ENCODE assay signal across 8 mouse cellular contexts in the genomic region with DNA sequence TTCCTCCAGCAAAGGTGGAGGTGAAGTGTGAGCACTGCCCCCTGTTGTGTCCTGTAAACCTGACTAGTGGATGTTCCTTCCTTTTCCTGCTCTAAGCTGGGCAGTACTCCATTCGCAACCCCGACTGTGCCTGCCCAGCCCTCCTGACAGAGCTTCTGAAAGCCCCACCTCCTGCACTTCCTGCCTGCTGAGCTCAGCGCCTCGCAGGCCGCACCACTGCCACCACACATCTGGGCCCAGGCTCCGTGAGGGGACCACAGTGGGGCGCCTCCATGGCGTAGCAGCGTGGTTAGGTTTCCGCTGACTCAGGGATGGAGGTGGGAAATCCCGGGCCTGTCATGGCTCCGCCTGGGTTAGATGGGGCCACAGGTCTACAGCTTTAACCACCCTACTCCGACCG. TPM values are rescaled to one million over a fixed set of nuclear protein-coding genes. Genes with fewer than 3 reads are reported as not detected.
DNase-seq lines count a peak whose midpoint lies in the region; ATAC-seq and TF ChIP-seq lines count a peak whose summit lies in the region.

No protein-coding gene starts in this region.

- H3K4me1 ChIP-seq in hindbrain, embryonic 12.5 days, result peaks cover 48% of the 10 kb centered on the region
- peaks cover 30% of the 10 kb centered on the region for H3K4me1 ChIP-seq in hindbrain, embryonic 16.5 days (ENCODE audit: control insufficient read depth, insufficient read depth, low read depth, low read length)
- peaks cover 74% of the 10 kb centered on the region for H3K4me1 ChIP-seq in embryonic facial prominence, embryonic 14.5 days (ENCODE audit: control insufficient read depth, insufficient read depth, low read length)
- peaks cover 49% of the 10 kb centered on the region for H3K4me1 ChIP-seq in hindbrain, embryonic 15.5 days (replicated peaks)
- peaks cover 29% of the 10 kb centered on the region for H3K4me1 ChIP-seq in lung, embryonic 14.5 days (ENCODE audit: insufficient read depth)

- 0 out of 2 replicates have a peak, but pooled peaks have one; percentile 23 for TF ChIP-seq CTCF in lung, embryonic 14.5 days (IDR thresholded peaks at IDR 0.05; ENCODE audit: low read depth)
- TF ChIP-seq CTCF in layer of hippocampus, adult 2 months (conservative IDR thresholded peaks at IDR 0.05), result no peak

- no peak overlapping the region for H3K4me3 ChIP-seq in hindbrain, embryonic 12.5 days
- no peak overlapping the region for H3K4me3 ChIP-seq in hindbrain, embryonic 16.5 days (ENCODE audit: low read length)
- no peak overlapping the region for H3K4me3 ChIP-seq in embryonic facial prominence, embryonic 14.5 days (ENCODE audit: low read depth, low read length)
- H3K4me3 ChIP-seq in hindbrain, embryonic 15.5 days, result no peak overlapping the region
- no peak overlapping the region for H3K4me3 ChIP-seq in lung, embryonic 14.5 days (ENCODE audit: low read depth, low read length)
- no peak overlapping the region for H3K4me3 ChIP-seq in layer of hippocampus, adult 2 months

- H3K4me2 ChIP-seq in hindbrain, embryonic 12.5 days (replicated peaks), result peak overlapping the region; percentile 9; the same call in 1 of the 2 replicates
- no peak overlapping the region for H3K4me2 ChIP-seq in hindbrain, embryonic 16.5 days (ENCODE audit: low read length)
- H3K4me2 ChIP-seq in embryonic facial prominence, embryonic 14.5 days (ENCODE audit: low read depth, low read length), result peak overlapping the region; percentile 26
- no peak overlapping the region for H3K4me2 ChIP-seq in hindbrain, embryonic 15.5 days
- peak overlapping the region; percentile 37 for H3K4me2 ChIP-seq in lung, embryonic 14.5 days

- no peaks in the 10 kb centered on the region for H3K36me3 ChIP-seq in hindbrain, embryonic 12.5 days
- no peaks in the 10 kb centered on the region for H3K36me3 ChIP-seq in hindbrain, embryonic 16.5 days (ENCODE audit: control insufficient read depth, insufficient read depth, low read length)
- no peaks in the 10 kb centered on the region for H3K36me3 ChIP-seq in embryonic facial prominence, embryonic 14.5 days (ENCODE audit: control insufficient read depth, insufficient read depth, low read length)
- no peaks in the 10 kb centered on the region for H3K36me3 ChIP-seq in hindbrain, embryonic 15.5 days
- no peaks in the 10 kb centered on the region for H3K36me3 ChIP-seq in lung, embryonic 14.5 days (ENCODE audit: insufficient read depth)

- WGBS in hindbrain, embryonic 12.5 days, result 14% methylated on average over 14 of the region's 14 CpGs
- 23% methylated on average over 14 of the region's 14 CpGs for WGBS in hindbrain, embryonic 16.5 days
- WGBS in embryonic facial prominence, embryonic 14.5 days, result 15% methylated on average over 14 of the region's 14 CpGs
- WGBS in hindbrain, embryonic 15.5 days, result 30% methylated on average over 14 of the region's 14 CpGs
- 15% methylated on average over 14 of the region's 14 CpGs for WGBS in lung, embryonic 14.5 days

- no peak overlapping the region for H3K9ac ChIP-seq in hindbrain, embryonic 12.5 days
- no peak overlapping the region for H3K9ac ChIP-seq in hindbrain, embryonic 16.5 days (ENCODE audit: low read depth, low read length)
- peak overlapping the region; percentile 37; the same call in 1 of the 2 replicates for H3K9ac ChIP-seq in embryonic facial prominence, embryonic 14.5 days (ENCODE audit: low read depth, low read length)
- H3K9ac ChIP-seq in hindbrain, embryonic 15.5 days, result no peak overlapping the region
- peak overlapping the region; percentile 7; the same call in 1 of the 2 replicates for H3K9ac ChIP-seq in lung, embryonic 14.5 days

- no peaks in the 10 kb centered on the region for H3K9me3 ChIP-seq in hindbrain, embryonic 12.5 days (replicated peaks)
- no peaks in the 10 kb centered on the region for H3K9me3 ChIP-seq in hindbrain, embryonic 16.5 days (ENCODE audit: control insufficient read depth, low read length)
- no peaks in the 10 kb centered on the region for H3K9me3 ChIP-seq in embryonic facial prominence, embryonic 14.5 days (ENCODE audit: control insufficient read depth, low read length)
- H3K9me3 ChIP-seq in hindbrain, embryonic 15.5 days, result no peaks in the 10 kb centered on the region
- H3K9me3 ChIP-seq in lung, embryonic 14.5 days (ENCODE audit: low read depth, low read length), result no peaks in the 10 kb centered on the region

- peak overlapping the region; percentile 24; the same call in 1 of the 2 replicates for H3K27ac ChIP-seq in hindbrain, embryonic 12.5 days
- H3K27ac ChIP-seq in hindbrain, embryonic 16.5 days (ENCODE audit: low read depth, low read length), result no peak overlapping the region
- H3K27ac ChIP-seq in embryonic facial prominence, embryonic 14.5 days (replicated peaks; ENCODE audit: low read depth, low read length), result peak overlapping the region; percentile 98
- 0 out of 2 replicates have a peak overlapping the region, but pooled peaks have one; percentile 17 for H3K27ac ChIP-seq in hindbrain, embryonic 15.5 days (replicated peaks)
- H3K27ac ChIP-seq in lung, embryonic 14.5 days (ENCODE audit: low read depth), result peak overlapping the region; percentile 96
- no peak overlapping the region for H3K27ac ChIP-seq in layer of hippocampus, adult 2 months

- DNase-seq in embryonic facial prominence, embryonic 14.5 days (ENCODE audit: low spot score), result peak; percentile 73
- DNase-seq in lung, embryonic 14.5 days, result peak; percentile 75
- peak; percentile 73 to 76 for DNase-seq in thymus, adult 18-20 months
- DNase-seq in layer of hippocampus, adult 2 months (ENCODE audit: low spot score in 2 of 2), result no peak
- no peak for DNase-seq in right cerebral cortex, postnatal 4 days

- ATAC-seq in hindbrain, embryonic 12.5 days (ENCODE audit: low FRiP score), result no peak
- no peak for ATAC-seq in hindbrain, embryonic 16.5 days
- no peak for ATAC-seq in embryonic facial prominence, embryonic 14.5 days (ENCODE audit: low read depth)
- ATAC-seq in hindbrain, embryonic 15.5 days (ENCODE audit: low FRiP score, low read depth), result no peak
- peak; percentile 16; the same call in 1 of the 2 replicates for ATAC-seq in lung, embryonic 14.5 days (ENCODE audit: insufficient read depth)

- H3K27me3 ChIP-seq in hindbrain, embryonic 12.5 days, result peaks cover 17% of the 10 kb centered on the region
- H3K27me3 ChIP-seq in hindbrain, embryonic 16.5 days (replicated peaks; ENCODE audit: control insufficient read depth, insufficient read depth, low read length), result peaks cover 2% of the 10 kb centered on the region; the same call in 1 of the 2 replicates
- H3K27me3 ChIP-seq in embryonic facial prominence, embryonic 14.5 days (replicated peaks; ENCODE audit: control insufficient read depth, insufficient read depth, low read length), result no peaks in the 10 kb centered on the region
- H3K27me3 ChIP-seq in hindbrain, embryonic 15.5 days, result no peaks in the 10 kb centered on the region
- H3K27me3 ChIP-seq in lung, embryonic 14.5 days (ENCODE audit: insufficient read depth, low read length), result no peaks in the 10 kb centered on the region

RNA-seq across cellular contexts. Expression of gene Col16a1, which starts 2.0 kb away (rescaled TPM):
- 29.8 and 32.5 TPM in 2 replicates for polyA plus RNA-seq in hindbrain, embryonic 12.5 days (2016; fragmentation: Nextera tagmentation; extraction: Ambion mirVana)
- polyA plus RNA-seq in hindbrain, embryonic 16.5 days (2015; fragmentation: Nextera tagmentation; extraction: Ambion mirVana), result 11.8 and 16.2 TPM in 2 replicates
- 180 and 188 TPM in 2 replicates for polyA plus RNA-seq in embryonic facial prominence, embryonic 14.5 days (2014; fragmentation: Nextera tagmentation; extraction: Ambion mirVana)
- polyA plus RNA-seq in hindbrain, embryonic 15.5 days (2015; fragmentation: Nextera tagmentation; extraction: Ambion mirVana), result 13.4 and 13.9 TPM in 2 replicates
- polyA plus RNA-seq in lung, embryonic 14.5 days (2014; fragmentation: Nextera tagmentation; extraction: Ambion mirVana), result 55.7 and 59.5 TPM in 2 replicates
- 10 to 100 TPM; 14.5 to 15.2 TPM for total RNA-seq in layer of hippocampus, adult 2 months (2021)

RNA-seq across cellular contexts. Expression of gene Pef1, which starts 56.7 kb away (rescaled TPM):
- 59.7 and 61.0 TPM in 2 replicates for polyA plus RNA-seq in hindbrain, embryonic 12.5 days (2016; fragmentation: Nextera tagmentation; extraction: Ambion mirVana)
- 69.0 and 71.3 TPM in 2 replicates for polyA plus RNA-seq in hindbrain, embryonic 16.5 days (2015; fragmentation: Nextera tagmentation; extraction: Ambion mirVana)
- 67.1 and 68.6 TPM in 2 replicates for polyA plus RNA-seq in embryonic facial prominence, embryonic 14.5 days (2014; fragmentation: Nextera tagmentation; extraction: Ambion mirVana)
- polyA plus RNA-seq in hindbrain, embryonic 15.5 days (2015; fragmentation: Nextera tagmentation; extraction: Ambion mirVana), result 67.5 and 69.1 TPM in 2 replicates
- polyA plus RNA-seq in lung, embryonic 14.5 days (2014; fragmentation: Nextera tagmentation; extraction: Ambion mirVana), result 68.9 and 69.4 TPM in 2 replicates
- total RNA-seq in layer of hippocampus, adult 2 months (2021), result 10 to 100 TPM; 64.7 to 72.0 TPM

Comparison
In these comparisons a context has a peak if more than half of its experiments do, and no peak if none do; other contexts are left out.
1. H3K27ac ChIP-seq: peak in hindbrain, embryonic 12.5 days (single experiment), embryonic facial prominence, embryonic 14.5 days (single experiment), hindbrain, embryonic 15.5 days (single experiment) and lung, embryonic 14.5 days (single experiment); none in hindbrain, embryonic 16.5 days (single experiment) and layer of hippocampus, adult 2 months (single experiment).
2. H3K4me2 ChIP-seq: peak in hindbrain, embryonic 12.5 days (single experiment), embryonic facial prominence, embryonic 14.5 days (single experiment) and lung, embryonic 14.5 days (single experiment); none in hindbrain, embryonic 16.5 days (single experiment) and hindbrain, embryonic 15.5 days (single experiment).
3. H3K9ac ChIP-seq: peak in embryonic facial prominence, embryonic 14.5 days (single experiment) and lung, embryonic 14.5 days (single experiment); none in hindbrain, embryonic 12.5 days (single experiment), hindbrain, embryonic 16.5 days (single experiment) and hindbrain, embryonic 15.5 days (single experiment).
4. DNase-seq: peak in embryonic facial prominence, embryonic 14.5 days (single experiment), lung, embryonic 14.5 days (single experiment) and thymus, adult 18-20 months (2 of 2); none in layer of hippocampus, adult 2 months (0 of 2) and right cerebral cortex, postnatal 4 days (single experiment).